Mouse (Mus musculus) CH12.LX (cell line): ENCODE results near the gene Mapk8ip3.

ENCODE experiments used
- BHLHE40 ChIP-seq: IDR thresholded peaks from 2 replicates; pipeline ENCODE4 v1.6.1; 2011; ENCODE audit warnings: mild to moderate bottlenecking, low read depth, low read length, improper control_type of control experiment
- CTCF ChIP-seq, 2 experiments: IDR thresholded peaks in 1 of 2; conservative IDR thresholded peaks in 1 of 2; 2 replicates each; pipeline ENCODE4 v1.5.1; 2011 to 2012; ENCODE audit warnings: low read depth in 2 of 2, low read length in 2 of 2, improper control_type of control experiment in 1 of 2, inconsistent platforms in 1 of 2, mild to moderate bottlenecking in 1 of 2, moderate library complexity in 1 of 2
- EP300 ChIP-seq: IDR thresholded peaks from 2 replicates; pipeline ENCODE4 v1.6.1; 2011; ENCODE audit warnings: low read length, improper control_type of control experiment
- GABPA ChIP-seq: IDR thresholded peaks from 2 replicates; pipeline ENCODE4 v1.6.1; 2012; ENCODE audit warnings: low read depth, low read length, improper control_type of control experiment, inconsistent platforms; ENCODE audit not compliant: insufficient replicate concordance
- HCFC1 ChIP-seq: IDR thresholded peaks from 2 replicates; pipeline ENCODE4 v1.6.1; 2012; ENCODE audit warnings: low read depth, mild to moderate bottlenecking, inconsistent platforms, low read length, improper control_type of control experiment
- MAFK ChIP-seq: IDR thresholded peaks from 2 replicates; pipeline ENCODE4 v1.6.1; 2011; ENCODE audit warnings: low read length, improper control_type of control experiment; ENCODE audit not compliant: insufficient replicate concordance
- NRF1 ChIP-seq: IDR thresholded peaks from 2 replicates; pipeline ENCODE4 v1.6.1; 2014; ENCODE audit warnings: low read depth, mild to moderate bottlenecking, inconsistent platforms, low read length, improper control_type of control experiment, moderate library complexity
- POLR2AphosphoS2 ChIP-seq: IDR thresholded peaks from 2 replicates; pipeline ENCODE4 v1.6.1; 2011; ENCODE audit warnings: low read depth, low read length, improper control_type of control experiment
- RCOR1 ChIP-seq: conservative IDR thresholded peaks from 2 replicates; pipeline ENCODE4 v1.6.1; 2012; ENCODE audit warnings: low read depth, mild to moderate bottlenecking, inconsistent platforms, low read length, improper control_type of control experiment
- TCF12 ChIP-seq: IDR thresholded peaks from 2 replicates; pipeline ENCODE4 v1.6.1; 2014; ENCODE audit warnings: low read depth, mild to moderate bottlenecking, inconsistent platforms, low read length, improper control_type of control experiment
- UBTF ChIP-seq: IDR thresholded peaks from 2 replicates; pipeline ENCODE4 v1.6.1; 2012; ENCODE audit warnings: low read depth, mild to moderate bottlenecking, inconsistent platforms, low read length, improper control_type of control experiment, moderate library complexity
- USF2 ChIP-seq: conservative IDR thresholded peaks from 2 replicates; pipeline ENCODE4 v1.6.1; 2011; ENCODE audit warnings: low read depth, low read length, improper control_type of control experiment
- ZNF384 ChIP-seq: IDR thresholded peaks from 2 replicates; pipeline ENCODE4 v1.6.1; 2012; ENCODE audit warnings: low read depth, low read length, improper control_type of control experiment, inconsistent platforms

GRCm38 (mm10) chr17:24865776-24866175 is 71.0 kb downstream of the Mapk8ip3 start, which contains the start of gene Igfals:
- no peak for TF ChIP-seq CTCF (conservative IDR thresholded peaks at IDR 0.05 in 1 of 2, IDR thresholded peaks at IDR 0.05 in 1 of 2; ENCODE audit: low read depth in 2 of 2, low read length in 2 of 2)
- TF ChIP-seq MAFK = no peak
- TF ChIP-seq UBTF = no peak
- no peak for TF ChIP-seq RCOR1
- TF ChIP-seq HCFC1 = no peak
- TF ChIP-seq BHLHE40 = no peak
- no peak for TF ChIP-seq EP300
- TF ChIP-seq GABPA = no peak
- no peak for TF ChIP-seq NRF1
- TF ChIP-seq ZNF384 = no peak
- TF ChIP-seq USF2 = no peak
- no peak for TF ChIP-seq TCF12
- no peak for TF ChIP-seq POLR2AphosphoS2
